Mouse (Mus musculus) midbrain, embryonic 16.5 days (tissue): ENCODE measurements around the gene Cacng6. TPM values are rescaled to one million over a fixed set of nuclear protein-coding genes. Genes with fewer than 3 reads are reported as not detected.
A peak's percentile ranks its signal among the peaks of the same experiment; 100 is the strongest.

Experiments used
- ATAC-seq: fragments of 200-750 bp; cut with Nextera tagmentation; 2 replicates; pipeline ENCODE4 v1.8.0; 2017; ENCODE audit warnings: moderate TSS enrichment
- H3K27ac ChIP-seq: fragments of 300-500 bp; sonication (generic); 2 replicates; pipeline ENCODE4 v1.5.1; 2014; ENCODE audit warnings: mild to moderate bottlenecking, low read length, mixed read lengths
- H3K27me3 ChIP-seq: fragments of 300-500 bp; sonication (generic); 2 replicates; pipeline ENCODE4 v1.6.1; 2014; ENCODE audit warnings: low read depth, low read length, mixed read lengths; ENCODE audit not compliant: control insufficient read depth, insufficient read depth
- H3K36me3 ChIP-seq: fragments of 300-500 bp; sonication (generic); 2 replicates; pipeline ENCODE4 v1.6.1; 2014; ENCODE audit warnings: mild to moderate bottlenecking, low read length, moderate library complexity, mixed read lengths; ENCODE audit not compliant: control insufficient read depth, insufficient read depth
- H3K4me1 ChIP-seq: fragments of 300-500 bp; sonication (generic); 2 replicates; pipeline ENCODE4 v1.6.1; 2014; ENCODE audit warnings: mild to moderate bottlenecking, low read length, mixed read lengths; ENCODE audit not compliant: control insufficient read depth, insufficient read depth
- H3K4me2 ChIP-seq: fragments of 300-500 bp; sonication (generic); 2 replicates; pipeline ENCODE4 v1.6.1; 2014; ENCODE audit warnings: mild to moderate bottlenecking, low read length, mixed read lengths
- H3K4me3 ChIP-seq: fragments of 300-500 bp; sonication (generic); 2 replicates; pipeline ENCODE4 v1.5.1; 2014; ENCODE audit warnings: low read depth, mild to moderate bottlenecking, low read length, moderate library complexity, mixed read lengths
- H3K9ac ChIP-seq: fragments of 300-500 bp; sonication (generic); 2 replicates; pipeline ENCODE4 v1.6.1; 2014; ENCODE audit warnings: low read depth, low read length, mixed read lengths
- H3K9me3 ChIP-seq: fragments of 300-500 bp; sonication (generic); replicated peaks from 2 replicates; pipeline ENCODE4 v1.6.1; 2014; ENCODE audit warnings: mild to moderate bottlenecking, low read length, mixed read lengths; ENCODE audit not compliant: control insufficient read depth, poor library complexity, severe bottlenecking
- WGBS: fragments of 180-500 bp; shearing (Covaris S2); extraction: QIAGEN DNeasy Blood & Tissue Kit; methylation state at CpG from one replicate; pipeline ENCODE4 v1.1.7; 2014; 5-methylcytosine and 5-hydroxymethylcytosine counted together
- polyA plus RNA-seq: library from polyadenylated mRNA; unstranded; fragments of >200 nt; fragmentation: Nextera tagmentation; extraction: Ambion mirVana; gene quantifications from 2 replicates; pipeline ENCODE4 v1.2.1, GENCODE M21; 2015

Cacng6 gene
- polyA plus RNA-seq, 1 experiment from 2014 or later: not detected

DNA sequence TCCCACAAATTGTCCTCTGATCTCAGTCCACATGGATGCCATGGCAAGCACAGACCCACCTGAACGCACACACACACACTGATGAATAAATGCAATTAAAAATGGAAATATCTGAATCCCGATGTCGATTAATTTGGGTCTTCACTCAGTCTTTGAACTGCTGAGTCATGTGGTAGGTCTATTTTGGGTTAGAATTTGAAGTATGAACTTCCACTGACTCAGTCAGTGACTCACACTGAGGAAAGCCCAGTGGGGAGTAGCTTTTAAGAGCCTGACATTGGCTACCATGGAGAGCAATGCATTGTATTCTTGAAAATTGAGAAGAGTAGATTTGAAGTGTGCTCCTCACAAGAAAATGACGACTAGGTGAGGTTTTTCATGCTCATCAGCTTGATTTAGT, 23.0 kb downstream of the Cacng6 start:
- no peaks in the 10 kb centered on the region for H3K4me1 ChIP-seq
- no peaks in the 10 kb centered on the region for H3K36me3 ChIP-seq

DNA sequence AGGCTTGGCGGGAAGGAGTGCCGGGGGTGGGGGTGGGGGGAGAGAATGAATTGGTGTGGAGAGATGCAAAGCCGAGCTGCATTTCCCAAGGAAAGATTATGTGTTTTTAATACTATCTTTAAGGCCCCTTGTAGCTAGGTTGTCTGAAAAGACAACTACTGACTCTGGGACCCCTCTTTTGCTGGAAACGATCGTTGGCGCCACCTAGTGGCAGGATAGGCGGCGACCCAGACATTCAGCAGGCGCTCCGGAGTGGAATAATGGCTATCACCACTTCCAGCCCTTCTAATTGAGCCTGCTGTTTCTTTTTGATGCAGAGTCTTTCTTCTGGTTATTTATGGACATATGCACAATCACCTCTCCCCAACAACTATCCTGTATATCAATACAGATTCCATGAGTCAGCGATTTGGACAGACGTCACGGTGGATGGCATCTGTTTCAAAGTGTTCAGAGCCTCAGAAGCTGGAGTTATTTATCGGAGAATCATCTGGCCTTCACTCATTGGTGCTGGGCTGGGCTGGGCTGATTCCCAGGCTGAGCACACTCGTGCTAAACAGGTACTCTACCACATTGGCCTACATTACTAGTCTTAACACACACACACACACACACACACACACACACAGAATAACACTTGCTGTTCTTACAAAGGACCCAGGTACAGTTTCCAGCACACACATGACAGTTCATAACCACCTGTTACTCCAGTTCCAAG, 24.9 kb downstream of the Cacng6 start:
- H3K27ac ChIP-seq: no peak overlapping the region
- H3K9me3 ChIP-seq: no peaks in the 10 kb centered on the region
- no peak overlapping the region for H3K4me3 ChIP-seq
- H3K36me3 ChIP-seq: no peaks in the 10 kb centered on the region
- no peaks in the 10 kb centered on the region for H3K4me1 ChIP-seq
- WGBS: 23% methylated on average over 15 of the region's 15 CpGs
- H3K9ac ChIP-seq: no peak overlapping the region
- peak; percentile 77 for ATAC-seq
- no peaks in the 10 kb centered on the region for H3K27me3 ChIP-seq
- no peak overlapping the region for H3K4me2 ChIP-seq

More for the DNA sequence above, 23.0 kb downstream of the Cacng6 start:
- Histone ChIP-seq H3K4me3 (no peak overlapping the region), H3K9me3 (no peaks in the 10 kb centered on the region), H3K4me2 (no peak overlapping the region), H3K27ac (no peak overlapping the region), H3K27me3 (no peaks in the 10 kb centered on the region), H3K9ac (no peak overlapping the region)
- 75% methylated on average over 4 of the region's 4 CpGs for WGBS
- no peak for ATAC-seq

DNA sequence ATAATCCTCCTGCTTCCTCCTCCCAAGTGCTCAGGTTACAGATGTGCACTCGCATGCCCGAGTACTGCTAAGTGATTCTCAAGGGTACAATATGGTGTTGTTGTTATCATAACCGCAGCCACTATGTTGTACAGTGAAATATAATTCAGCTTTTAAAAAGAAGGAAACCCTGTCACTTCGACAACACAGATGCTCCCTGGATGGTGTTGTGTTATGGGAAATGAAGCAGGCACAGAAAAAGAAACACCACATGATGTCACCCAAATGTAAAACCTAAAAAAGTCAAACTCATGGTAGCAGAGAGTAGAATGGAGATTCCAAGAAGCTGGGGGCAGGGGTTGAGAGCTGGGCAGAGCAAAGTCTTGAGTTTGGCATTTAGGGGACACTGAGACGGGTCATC, 26.7 kb downstream of the Cacng6 start:
- no peak for ATAC-seq
- no peak overlapping the region for H3K4me3 ChIP-seq
- H3K36me3 ChIP-seq: no peaks in the 10 kb centered on the region

DNA sequence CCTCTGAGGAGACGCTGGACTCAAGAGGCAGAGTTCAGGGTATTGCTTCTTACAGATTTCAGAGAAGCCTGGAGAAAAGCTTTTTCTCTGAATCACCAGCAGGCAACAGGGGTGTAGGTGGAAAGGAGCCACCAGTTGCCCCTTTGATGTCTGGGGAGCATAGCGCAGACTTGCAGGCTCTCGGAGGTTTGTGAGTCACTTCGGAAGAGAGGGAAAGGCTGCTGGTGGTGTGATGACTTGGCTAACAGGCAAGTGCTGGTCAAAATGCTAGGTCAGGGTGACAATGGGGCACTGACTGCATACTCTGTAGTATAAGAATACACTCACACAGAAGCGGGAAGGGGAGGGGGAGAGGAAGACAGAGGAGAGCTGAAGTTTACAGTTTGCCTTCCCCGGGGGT, 27.2 kb downstream of the Cacng6 start:
- no peak overlapping the region for H3K4me2 ChIP-seq
- H3K36me3 ChIP-seq: no peaks in the 10 kb centered on the region
- no peaks in the 10 kb centered on the region for H3K9me3 ChIP-seq
- H3K4me1 ChIP-seq: no peaks in the 10 kb centered on the region
- no peak for ATAC-seq
- 49% methylated on average over 6 of the region's 6 CpGs for WGBS
- H3K27me3 ChIP-seq: no peaks in the 10 kb centered on the region
- H3K27ac ChIP-seq: no peak overlapping the region
- no peak overlapping the region for H3K4me3 ChIP-seq
- H3K9ac ChIP-seq: no peak overlapping the region

More for the DNA sequence above, 26.7 kb downstream of the Cacng6 start:
- no peaks in the 10 kb centered on the region for H3K4me1 ChIP-seq
- no peak overlapping the region for H3K9ac ChIP-seq
- no peaks in the 10 kb centered on the region for H3K9me3 ChIP-seq
- no peaks in the 10 kb centered on the region for H3K27me3 ChIP-seq
- no peak overlapping the region for H3K27ac ChIP-seq
- WGBS: 72% methylated on average over 5 of the region's 5 CpGs
- no peak overlapping the region for H3K4me2 ChIP-seq

DNA sequence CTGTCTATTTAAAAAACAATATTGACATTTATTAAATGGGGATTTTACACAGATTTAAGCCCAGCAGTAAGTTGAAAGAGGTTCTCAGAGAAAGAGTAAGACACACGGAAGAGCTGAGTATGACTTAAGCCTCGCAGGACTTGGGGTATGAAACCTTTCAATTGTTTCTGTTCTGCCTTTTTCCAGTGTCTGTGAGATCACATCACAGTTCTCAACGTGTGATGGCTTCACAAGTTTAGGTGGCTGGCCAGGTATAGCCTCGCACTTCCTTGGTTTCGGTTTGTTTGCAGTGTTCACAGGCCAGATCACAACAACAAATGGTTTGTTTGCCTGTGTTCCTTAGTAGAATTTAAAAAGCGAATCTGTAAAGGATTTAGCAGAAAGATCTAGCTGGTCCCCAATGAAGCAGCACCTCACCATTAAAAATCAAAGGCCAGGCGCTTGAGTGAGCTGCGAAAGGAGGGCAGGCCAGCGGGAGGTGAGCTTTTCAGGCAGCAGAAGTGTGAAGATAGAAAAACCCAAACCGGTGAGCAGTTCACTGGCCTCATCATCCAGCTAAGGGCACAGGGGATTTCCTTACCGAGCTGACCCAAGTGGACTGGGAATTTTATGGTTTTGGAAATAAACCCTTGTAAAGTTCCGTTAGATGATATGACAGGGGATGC, 29.0 kb downstream of the Cacng6 start:
- Histone ChIP-seq H3K4me2 (no peak overlapping the region), H3K27ac (no peak overlapping the region), H3K4me1 (no peaks in the 10 kb centered on the region), H3K36me3 (no peaks in the 10 kb centered on the region), H3K9ac (no peak overlapping the region), H3K27me3 (no peaks in the 10 kb centered on the region), H3K4me3 (no peak overlapping the region), H3K9me3 (no peaks in the 10 kb centered on the region)
- 59% methylated on average over 12 of the region's 12 CpGs for WGBS
- ATAC-seq: no peak

GRCm38 (mm10) chr7:3453486-3454183, 29.6 kb downstream of the Cacng6 start:
- H3K27me3 ChIP-seq: no peaks in the 10 kb centered on the region
- WGBS: 57% methylated on average over 11 of the region's 11 CpGs
- H3K9me3 ChIP-seq: no peaks in the 10 kb centered on the region
- H3K36me3 ChIP-seq: no peaks in the 10 kb centered on the region
- no peaks in the 10 kb centered on the region for H3K4me1 ChIP-seq
- no peak overlapping the region for H3K4me3 ChIP-seq
- no peak overlapping the region for H3K4me2 ChIP-seq
- no peak overlapping the region for H3K9ac ChIP-seq
- no peak for ATAC-seq
- H3K27ac ChIP-seq: no peak overlapping the region

DNA sequence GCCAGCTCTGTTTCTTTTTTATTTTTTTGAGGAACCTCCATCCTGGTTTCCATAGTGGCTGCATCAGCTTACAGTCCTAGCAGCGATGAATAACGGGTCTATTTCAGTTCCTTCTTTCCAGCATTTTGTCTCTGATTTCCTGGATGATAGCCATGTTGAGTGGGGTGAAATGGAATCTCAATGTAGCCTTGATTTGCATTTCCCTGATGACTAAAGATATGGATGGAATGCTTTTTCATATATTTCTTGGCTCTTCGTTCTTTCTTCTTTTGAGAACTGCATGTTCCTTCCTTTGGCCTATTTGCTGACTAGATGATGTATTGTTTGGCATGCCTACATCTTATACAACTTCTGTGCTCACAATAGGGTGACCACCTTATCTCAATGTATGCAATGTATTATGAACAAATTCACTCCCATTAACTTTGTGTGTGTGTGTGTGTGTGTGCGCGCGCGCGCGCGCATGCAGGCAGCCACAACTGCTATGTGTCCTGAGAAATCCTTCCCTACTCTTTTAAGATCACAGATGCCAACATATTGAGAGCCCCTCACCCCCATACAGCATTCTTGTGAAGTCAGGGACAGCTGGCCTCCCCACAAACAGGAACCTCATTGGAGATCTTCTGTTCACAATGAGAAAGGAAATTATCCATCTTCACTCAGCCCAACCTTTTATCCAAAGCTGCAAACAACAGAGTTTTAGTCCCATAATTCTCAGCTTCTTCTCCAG, 33.3 kb downstream of the Cacng6 start:
- Histone ChIP-seq H3K4me2 (no peak overlapping the region), H3K27me3 (no peaks in the 10 kb centered on the region), H3K27ac (no peak overlapping the region), H3K4me3 (no peak overlapping the region), H3K9ac (no peak overlapping the region), H3K9me3 (no peaks in the 10 kb centered on the region), H3K4me1 (no peaks in the 10 kb centered on the region), H3K36me3 (no peaks in the 10 kb centered on the region)
- 93% methylated on average over 10 of the region's 10 CpGs for WGBS
- ATAC-seq: no peak

DNA sequence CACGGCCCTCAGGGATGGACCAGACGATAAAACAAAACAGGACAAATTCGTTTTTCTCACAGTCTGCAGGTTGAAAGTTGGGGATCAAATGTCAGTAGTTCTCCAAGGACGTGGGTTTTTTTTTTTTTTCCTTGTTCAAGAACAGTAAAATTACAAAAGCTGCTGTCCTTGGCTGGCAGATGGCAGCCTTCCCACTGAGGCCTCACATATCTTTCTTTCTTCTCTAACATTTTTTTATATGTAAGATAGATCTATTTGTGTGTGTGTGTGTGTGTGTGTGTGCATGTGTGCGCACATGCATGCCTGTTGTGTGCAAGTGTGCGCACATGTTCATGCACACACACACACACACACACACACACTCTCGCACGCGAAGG, 33.8 kb downstream of the Cacng6 start:
- Histone ChIP-seq H3K27ac (no peak overlapping the region), H3K4me3 (no peak overlapping the region), H3K9me3 (no peaks in the 10 kb centered on the region), H3K4me1 (no peaks in the 10 kb centered on the region), H3K9ac (no peak overlapping the region), H3K4me2 (no peak overlapping the region), H3K27me3 (no peaks in the 10 kb centered on the region), H3K36me3 (no peaks in the 10 kb centered on the region)
- no peak for ATAC-seq
- WGBS: 80% methylated on average over 9 of the region's 9 CpGs
